Mouse (Mus musculus) kidney, embryonic 16.5 days (tissue): ENCODE measurements at regions not wholly inside any gene's neighbourhood (a gene's known extent, or its start where the extent isn't known, plus 50 kb on each side); places are given as distances from the start of the nearest gene placed in this dataset.

Experiments used
- ATAC-seq: fragments of 200-750 bp; cut with Nextera tagmentation; 2 replicates; pipeline ENCODE4 v1.8.0; 2017; ENCODE audit warnings: moderate TSS enrichment; ENCODE audit not compliant: low FRiP score, low TSS enrichment
- H3K27ac ChIP-seq: fragments of 300-500 bp; sonication (generic); 2 replicates; pipeline ENCODE4 v1.5.1; 2014; ENCODE audit warnings: low read length
- H3K27me3 ChIP-seq: fragments of 300-500 bp; sonication (generic); 2 replicates; pipeline ENCODE4 v1.6.1; 2014; ENCODE audit warnings: low read length, control low read depth, mixed read lengths; ENCODE audit not compliant: insufficient read depth
- H3K36me3 ChIP-seq: fragments of 300-500 bp; sonication (generic); 2 replicates; pipeline ENCODE4 v1.6.1; 2014; ENCODE audit warnings: low read length, control low read depth, mixed read lengths; ENCODE audit not compliant: insufficient read depth
- H3K4me1 ChIP-seq: fragments of 300-500 bp; sonication (generic); 2 replicates; pipeline ENCODE4 v1.6.1; 2014; ENCODE audit warnings: low read length, control low read depth, mixed read lengths; ENCODE audit not compliant: insufficient read depth
- H3K4me2 ChIP-seq: fragments of 300-500 bp; sonication (generic); replicated peaks from 2 replicates; pipeline ENCODE4 v1.6.1; 2014; ENCODE audit warnings: low read depth, low read length
- H3K4me3 ChIP-seq: fragments of 300-500 bp; sonication (generic); 2 replicates; pipeline ENCODE4 v1.5.1; 2014; ENCODE audit warnings: mild to moderate bottlenecking, low read length
- H3K9ac ChIP-seq: fragments of 300-500 bp; sonication (generic); replicated peaks from 2 replicates; pipeline ENCODE4 v1.6.1; 2014; ENCODE audit warnings: low read length
- H3K9me3 ChIP-seq: fragments of 300-500 bp; sonication (generic); 2 replicates; pipeline ENCODE4 v1.6.1; 2016; ENCODE audit warnings: low read length, control low read depth
- WGBS: fragments of 180-500 bp; shearing (Covaris S2); extraction: QIAGEN DNeasy Blood & Tissue Kit; methylation state at CpG from one replicate; pipeline ENCODE4 v1.1.7; 2014; 5-methylcytosine and 5-hydroxymethylcytosine counted together

- Histone ChIP-seq H3K4me3 (no peak overlapping the region), H3K9me3 (no peaks in the 10 kb centered on the region), H3K27me3 (no peaks in the 10 kb centered on the region), H3K9ac (no peak overlapping the region), H3K36me3 (no peaks in the 10 kb centered on the region), H3K27ac (no peak overlapping the region), H3K4me1 (no peaks in the 10 kb centered on the region), H3K4me2 (no peak overlapping the region)
- no peak for ATAC-seq
- WGBS, result 69% methylated on average over 1 of the region's 1 CpGs
Observed at GRCm38 (mm10) chr19:14035371-14035770, 122.0 kb downstream of the Olfr1505 start.

- no peak overlapping the region for H3K27ac ChIP-seq
- no peak overlapping the region for H3K4me2 ChIP-seq
- 76% methylated on average over 1 of the region's 1 CpGs for WGBS
- no peaks in the 10 kb centered on the region for H3K36me3 ChIP-seq
- H3K4me1 ChIP-seq, result no peaks in the 10 kb centered on the region
- H3K27me3 ChIP-seq, result no peaks in the 10 kb centered on the region
- H3K9ac ChIP-seq, result no peak overlapping the region
- H3K9me3 ChIP-seq, result no peaks in the 10 kb centered on the region
- no peak overlapping the region for H3K4me3 ChIP-seq
- ATAC-seq, result no peak
Observed at GRCm38 (mm10) chr19:14035785-14036184, 122.5 kb downstream of the Olfr1505 start.

GRCm38 (mm10) chr19:14036750-14037149 is 123.4 kb downstream of the Olfr1505 start:
- Histone ChIP-seq H3K4me1 (no peaks in the 10 kb centered on the region), H3K9me3 (no peaks in the 10 kb centered on the region), H3K27ac (no peak overlapping the region), H3K27me3 (no peaks in the 10 kb centered on the region), H3K9ac (no peak overlapping the region), H3K36me3 (no peaks in the 10 kb centered on the region), H3K4me2 (no peak overlapping the region), H3K4me3 (no peak overlapping the region)
- ATAC-seq, result no peak
- 41% methylated on average over 1 of the region's 1 CpGs for WGBS

GRCm38 (mm10) chr19:14042753-14043152 is 129.4 kb downstream of the Olfr1505 start:
- Histone ChIP-seq H3K36me3 (no peaks in the 10 kb centered on the region), H3K27me3 (no peaks in the 10 kb centered on the region), H3K9ac (no peak overlapping the region), H3K4me1 (no peaks in the 10 kb centered on the region), H3K4me3 (no peak overlapping the region), H3K4me2 (no peak overlapping the region), H3K9me3 (no peaks in the 10 kb centered on the region), H3K27ac (no peak overlapping the region)
- no peak for ATAC-seq
- 60% methylated on average over 5 of the region's 5 CpGs for WGBS

GRCm38 (mm10) chr19:14045456-14045855 is 132.1 kb downstream of the Olfr1505 start:
- no peaks in the 10 kb centered on the region for H3K36me3 ChIP-seq
- H3K27ac ChIP-seq, result no peak overlapping the region
- H3K9ac ChIP-seq, result no peak overlapping the region
- H3K4me3 ChIP-seq, result no peak overlapping the region
- H3K4me2 ChIP-seq, result no peak overlapping the region
- H3K27me3 ChIP-seq, result no peaks in the 10 kb centered on the region
- WGBS, result 66% methylated on average over 2 of the region's 2 CpGs
- H3K9me3 ChIP-seq, result no peaks in the 10 kb centered on the region
- no peak for ATAC-seq
- no peaks in the 10 kb centered on the region for H3K4me1 ChIP-seq

GRCm38 (mm10) chr19:14052052-14052451 is 138.7 kb downstream of the Olfr1505 start:
- H3K4me1 ChIP-seq, result no peaks in the 10 kb centered on the region
- 87% methylated on average over 4 of the region's 4 CpGs for WGBS
- ATAC-seq, result no peak

GRCm38 (mm10) chr19:14080538-14080937 is 167.2 kb downstream of the Olfr1505 start:
- no peak for ATAC-seq
- no peak overlapping the region for H3K4me3 ChIP-seq
- H3K27ac ChIP-seq, result no peak overlapping the region
- WGBS, result 11% methylated on average over 2 of the region's 2 CpGs
- H3K9me3 ChIP-seq, result no peaks in the 10 kb centered on the region
- H3K36me3 ChIP-seq, result no peaks in the 10 kb centered on the region
- no peak overlapping the region for H3K4me2 ChIP-seq
- no peaks in the 10 kb centered on the region for H3K4me1 ChIP-seq
- H3K9ac ChIP-seq, result no peak overlapping the region
- no peaks in the 10 kb centered on the region for H3K27me3 ChIP-seq

More at GRCm38 (mm10) chr19:14052052-14052451, 138.7 kb downstream of the Olfr1505 start:
- Histone ChIP-seq H3K4me2 (no peak overlapping the region), H3K4me3 (no peak overlapping the region), H3K9me3 (no peaks in the 10 kb centered on the region), H3K9ac (no peak overlapping the region), H3K36me3 (no peaks in the 10 kb centered on the region), H3K27me3 (no peaks in the 10 kb centered on the region), H3K27ac (no peak overlapping the region)

GRCm38 (mm10) chr19:14084726-14085125 is 171.4 kb downstream of the Olfr1505 start:
- Histone ChIP-seq H3K9ac (no peak overlapping the region), H3K4me2 (no peak overlapping the region), H3K27me3 (no peaks in the 10 kb centered on the region), H3K36me3 (no peaks in the 10 kb centered on the region), H3K4me3 (no peak overlapping the region), H3K4me1 (no peaks in the 10 kb centered on the region), H3K9me3 (no peaks in the 10 kb centered on the region), H3K27ac (no peak overlapping the region)
- no peak for ATAC-seq
- WGBS, result 86% methylated on average over 3 of the region's 3 CpGs

- WGBS, result 64% methylated on average over 3 of the region's 3 CpGs
- H3K9ac ChIP-seq, result no peak overlapping the region
- no peaks in the 10 kb centered on the region for H3K27me3 ChIP-seq
- no peaks in the 10 kb centered on the region for H3K9me3 ChIP-seq
- no peak overlapping the region for H3K4me2 ChIP-seq
- H3K36me3 ChIP-seq, result no peaks in the 10 kb centered on the region
- no peaks in the 10 kb centered on the region for H3K4me1 ChIP-seq
- no peak overlapping the region for H3K27ac ChIP-seq
- ATAC-seq, result no peak
- no peak overlapping the region for H3K4me3 ChIP-seq
Observed at GRCm38 (mm10) chr19:14090106-14090505, 176.8 kb downstream of the Olfr1505 start.

- Histone ChIP-seq H3K27ac (no peak overlapping the region), H3K4me3 (no peak overlapping the region), H3K4me1 (no peaks in the 10 kb centered on the region), H3K9ac (no peak overlapping the region), H3K9me3 (no peaks in the 10 kb centered on the region), H3K36me3 (no peaks in the 10 kb centered on the region), H3K4me2 (no peak overlapping the region), H3K27me3 (no peaks in the 10 kb centered on the region)
- no peak for ATAC-seq
- 72% methylated on average over 2 of the region's 2 CpGs for WGBS
Observed at GRCm38 (mm10) chr19:14094191-14094590, 180.9 kb downstream of the Olfr1505 start.

- no peak for ATAC-seq
- H3K36me3 ChIP-seq, result no peaks in the 10 kb centered on the region
- H3K4me1 ChIP-seq, result no peaks in the 10 kb centered on the region
- no peak overlapping the region for H3K4me2 ChIP-seq
- H3K27me3 ChIP-seq, result no peaks in the 10 kb centered on the region
- H3K9me3 ChIP-seq, result no peaks in the 10 kb centered on the region
- no peak overlapping the region for H3K9ac ChIP-seq
- whole genome bisulfite sequencing, result 79% methylated on average over 5 of the region's 5 CpGs
- H3K27ac ChIP-seq, result no peak overlapping the region
- no peak overlapping the region for H3K4me3 ChIP-seq
Observed at GRCm38 (mm10) chr19:14096187-14096586, 182.9 kb downstream of the Olfr1505 start.
